Mouse (Mus musculus) lung, adult 2 months (tissue): ENCODE data around the gene Npvf. TPM values are rescaled to one million over a fixed set of nuclear protein-coding genes. Genes with fewer than 3 reads are reported as not detected.
A peak's percentile ranks its signal among the peaks of the same experiment; 100 is the strongest.
"Not testable (repeated sequence)": the region's sequence is repeated elsewhere in the genome, so short reads cannot be mapped to it uniquely, and the experiment has no call there.

Experiments used
- DNase-seq: peaks from one replicate; pipeline ENCODE4 v3.0.0; 2022
- H3K4me1 ChIP-seq: fragments of 200-500 bp; 2 replicates; pipeline ENCODE4 v1.6.1; 2011; ENCODE audit warnings: low read length; ENCODE audit not compliant: control insufficient read depth, insufficient read depth
- H3K4me3 ChIP-seq: fragments of 200-500 bp; replicated peaks from 2 replicates; pipeline ENCODE3; 2011; ENCODE audit warnings: low read depth, mild to moderate bottlenecking, control low read depth, low read length; ENCODE audit errors: extremely low read depth
- CTCF ChIP-seq: fragments of 200-500 bp; IDR thresholded peaks from 2 replicates; pipeline ENCODE4 v1.5.1; 2011; ENCODE audit warnings: mild to moderate bottlenecking, low read length, control low read depth; ENCODE audit not compliant: insufficient read depth
- POLR2A ChIP-seq: fragments of 200-500 bp; IDR thresholded peaks from 2 replicates; pipeline ENCODE4 v1.6.1; 2011; ENCODE audit warnings: low read depth, mild to moderate bottlenecking, control low read depth, low read length, borderline replicate concordance; ENCODE audit errors: extremely low read depth
- WGBS: fragments of 180-500 bp; shearing (Covaris S2); methylation state at CpG from one replicate; pipeline ENCODE4 v1.1.7; 2018; 5-methylcytosine and 5-hydroxymethylcytosine counted together
- polyA plus RNA-seq: library from polyadenylated mRNA; depleted of rRNA; stranded (reverse); fragments of >200 nt; gene quantifications from 2 replicates; pipeline ENCODE4 v1.2.3, GENCODE M21; 2012; rRNA removed

Npvf gene
- polyA plus RNA-seq, 1 experiment = not detected

DNA sequence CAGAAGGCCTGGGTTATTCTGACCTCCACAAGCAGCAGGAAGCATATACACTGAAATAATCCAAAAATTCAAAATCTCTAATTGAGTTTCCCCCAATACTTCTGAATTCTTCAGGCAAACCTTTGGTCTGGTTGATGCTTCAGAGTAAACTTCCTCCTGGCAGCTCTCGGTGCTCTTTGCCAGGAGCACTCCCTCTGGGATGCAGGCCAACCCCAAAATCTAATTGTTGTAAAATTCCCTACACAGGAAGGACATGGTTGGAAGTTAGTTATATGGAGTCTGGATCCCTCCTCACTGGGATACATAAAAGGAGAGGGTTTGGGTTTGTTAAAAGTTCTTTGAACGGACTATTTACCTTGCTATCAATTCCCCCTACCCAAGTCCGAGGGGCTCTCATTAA lies 9.5 kb downstream of the Npvf start:
- Histone ChIP-seq H3K4me3 (no peak overlapping the region), H3K4me1 (no peaks in the 10 kb centered on the region)
- DNase-seq = no peak
- TF ChIP-seq POLR2A (no peak), CTCF (no peak)
- WGBS = 47% methylated on average over 3 of the region's 3 CpGs

DNA sequence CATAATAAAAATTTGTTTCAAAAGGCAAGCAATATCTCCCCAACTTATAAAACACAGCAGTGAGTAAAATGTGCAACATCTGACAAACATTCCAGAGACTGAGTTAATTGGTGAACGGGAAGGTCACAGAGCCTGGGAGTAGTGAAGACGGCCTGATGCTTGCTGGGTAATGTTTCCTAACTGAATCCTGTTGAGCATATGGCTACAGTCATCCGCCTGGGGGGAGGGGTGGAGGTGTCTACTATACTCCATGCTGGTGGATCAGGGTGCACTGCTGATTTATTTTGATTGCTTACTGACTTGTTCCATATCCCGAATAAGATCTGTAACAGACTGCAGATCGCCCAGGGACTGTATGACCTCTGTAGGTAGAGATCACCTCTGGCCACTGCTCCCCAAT lies 12.3 kb downstream of the Npvf start:
- Histone ChIP-seq H3K4me3 (no peak overlapping the region), H3K4me1 (no peaks in the 10 kb centered on the region)
- TF ChIP-seq POLR2A (no peak), CTCF (no peak)
- 75% methylated on average over 5 of the region's 5 CpGs for WGBS
- DNase-seq = no peak

DNA sequence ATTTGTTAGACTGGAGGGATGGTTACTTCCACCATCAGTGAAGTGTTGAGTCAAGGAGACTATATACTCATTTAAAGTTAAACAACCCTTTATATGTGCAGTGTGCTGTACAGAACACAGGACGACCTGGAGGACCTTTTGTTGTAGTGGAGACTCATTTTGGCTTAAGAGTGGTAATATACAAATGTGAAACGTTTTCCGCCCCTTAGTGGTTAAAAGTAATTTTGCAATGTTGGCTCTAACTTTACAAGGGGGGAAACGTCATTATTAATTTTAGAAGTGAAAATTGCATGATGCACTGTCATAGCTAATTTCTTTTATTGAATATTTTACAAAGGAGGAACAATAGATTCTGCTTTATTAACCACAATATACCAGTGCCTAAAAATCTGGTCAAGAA lies 13.9 kb downstream of the Npvf start:
- DNase-seq = no peak
- Histone ChIP-seq H3K4me3 (no peak overlapping the region), H3K4me1 (no peaks in the 10 kb centered on the region)
- 59% methylated on average over 4 of the region's 4 CpGs for WGBS
- TF ChIP-seq POLR2A (no peak), CTCF (no peak)

DNA sequence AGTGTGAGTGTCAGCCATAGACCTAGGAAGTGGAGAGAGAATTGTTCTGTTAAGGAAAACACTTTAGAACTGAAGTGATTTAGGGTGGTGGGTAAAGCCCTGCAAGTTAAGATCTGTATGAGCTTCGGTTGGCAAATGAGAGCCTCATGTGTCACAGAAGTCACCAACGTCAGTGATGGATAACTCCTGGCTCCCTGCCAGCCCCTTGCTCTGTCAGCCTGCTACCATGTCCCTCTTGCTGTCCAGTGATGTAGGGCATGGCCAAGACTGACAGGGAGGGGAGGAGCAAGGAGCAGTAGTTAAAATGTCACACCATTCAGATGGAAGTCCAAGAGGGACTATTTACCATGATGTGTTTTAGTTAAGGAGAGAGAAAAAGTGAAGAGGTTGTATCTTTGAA lies 14.6 kb downstream of the Npvf start:
- TF ChIP-seq CTCF = no peak
- no peak for TF ChIP-seq POLR2A
- no peaks in the 10 kb centered on the region for H3K4me1 ChIP-seq
- WGBS = 13% methylated on average over 2 of the region's 2 CpGs
- H3K4me3 ChIP-seq = no peak overlapping the region
- DNase-seq = no peak

DNA sequence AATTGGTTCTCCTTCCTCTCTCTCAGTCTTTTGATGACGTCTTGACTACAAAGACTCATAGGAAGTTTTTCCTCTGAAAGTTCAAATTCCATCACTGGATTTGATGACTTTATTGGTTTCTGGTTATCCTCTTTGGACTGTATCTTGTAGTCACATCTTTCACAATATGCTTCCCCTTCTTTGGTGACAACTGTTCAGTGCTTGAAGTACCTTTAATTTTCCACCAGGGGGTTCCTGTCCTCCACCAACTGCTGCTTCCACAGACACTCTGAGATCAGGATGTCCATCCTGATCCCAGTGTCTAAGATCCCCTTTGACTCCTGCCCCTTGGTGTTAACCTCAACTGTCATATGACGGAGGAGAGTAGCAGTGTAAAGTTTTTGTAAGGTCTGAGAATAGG lies 28.1 kb downstream of the Npvf start:
- not testable (repeated sequence) for H3K4me3 ChIP-seq, H3K4me1 ChIP-seq, DNase-seq
- WGBS = 67% methylated on average over 2 of the region's 2 CpGs

DNA sequence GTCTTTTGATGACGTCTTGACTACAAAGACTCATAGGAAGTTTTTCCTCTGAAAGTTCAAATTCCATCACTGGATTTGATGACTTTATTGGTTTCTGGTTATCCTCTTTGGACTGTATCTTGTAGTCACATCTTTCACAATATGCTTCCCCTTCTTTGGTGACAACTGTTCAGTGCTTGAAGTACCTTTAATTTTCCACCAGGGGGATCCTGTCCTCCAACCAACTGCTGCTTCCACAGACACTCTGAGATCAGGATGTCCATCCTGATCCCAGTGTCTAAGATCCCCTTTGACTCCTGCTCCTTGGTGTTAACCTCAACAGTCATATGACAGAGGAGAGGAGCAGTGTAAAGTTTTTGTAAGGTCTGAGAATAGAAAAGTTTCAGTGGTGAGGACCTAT lies 36.0 kb downstream of the Npvf start:
- not testable (repeated sequence) for DNase-seq, H3K4me1 ChIP-seq, H3K4me3 ChIP-seq
- WGBS = 83% methylated on average over 1 of the region's 1 CpGs

DNA sequence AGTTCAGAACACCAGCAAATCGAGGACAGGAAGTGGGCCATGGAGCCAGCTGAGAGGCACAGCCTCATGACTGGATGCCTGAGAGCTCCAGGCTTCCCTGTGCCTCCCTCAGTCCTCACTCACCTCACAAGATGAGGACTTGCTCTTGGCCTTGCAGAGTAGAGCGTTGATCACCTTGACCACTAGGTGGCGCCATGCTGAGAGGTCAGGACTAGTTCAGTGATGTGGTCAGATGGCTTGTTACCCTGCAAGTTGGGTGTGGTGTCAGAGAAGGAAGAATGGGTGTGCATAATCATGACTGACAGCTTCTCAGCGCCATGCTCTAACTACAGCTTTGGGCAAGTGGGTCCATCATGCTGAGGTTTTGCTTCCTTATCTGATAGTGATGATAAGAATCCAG lies 52.6 kb downstream of the Npvf start:
- DNase-seq = peak; percentile 27
- 33% methylated on average over 4 of the region's 4 CpGs for WGBS

More for the DNA sequence above, 52.6 kb downstream of the Npvf start:
- Histone ChIP-seq H3K4me1 (no peaks in the 10 kb centered on the region), H3K4me3 (no peak overlapping the region)
- TF ChIP-seq POLR2A (no peak), CTCF (peak; percentile 93)

Other genes starting within 250 kb of the Npvf start
- gene Osbpl3, start 198.2 kb downstream of the Npvf start, polyA plus RNA-seq = 4.1 and 6.7 TPM in 2 replicates
- gene Cycs, start 87.9 kb downstream of the Npvf start, polyA plus RNA-seq = 1.9 and 4.0 TPM in 2 replicates
- gene 4921507P07Rik, start 57.8 kb downstream of the Npvf start, polyA plus RNA-seq = 0.32 and 0.34 TPM in 2 replicates